Mouse (Mus musculus) common myeloid progenitor, adult 5-6 weeks (primary cell): Measurements from ENCODE around the gene Mat2a. TPM values are rescaled to one million over a fixed set of nuclear protein-coding genes. Genes with fewer than 3 reads are reported as not detected.

Experiments
- ATAC-seq: replicated peaks from 2 replicates; pipeline ENCODE4 v1.8.0; 2016; ENCODE audit warnings: low read depth, mild to moderate bottlenecking, moderate TSS enrichment, inconsistent platforms; ENCODE audit not compliant: poor library complexity, severe bottlenecking
- total RNA-seq: library from RNA; stranded (forward); fragments of 200-1000, 187-1606 nt; gene quantifications from 2 replicates; pipeline ENCODE4 v1.2.3, GENCODE M21; 2017

Mat2a gene
- total RNA-seq, 1 experiment from 2014 or later = 303 TPM

DNA sequence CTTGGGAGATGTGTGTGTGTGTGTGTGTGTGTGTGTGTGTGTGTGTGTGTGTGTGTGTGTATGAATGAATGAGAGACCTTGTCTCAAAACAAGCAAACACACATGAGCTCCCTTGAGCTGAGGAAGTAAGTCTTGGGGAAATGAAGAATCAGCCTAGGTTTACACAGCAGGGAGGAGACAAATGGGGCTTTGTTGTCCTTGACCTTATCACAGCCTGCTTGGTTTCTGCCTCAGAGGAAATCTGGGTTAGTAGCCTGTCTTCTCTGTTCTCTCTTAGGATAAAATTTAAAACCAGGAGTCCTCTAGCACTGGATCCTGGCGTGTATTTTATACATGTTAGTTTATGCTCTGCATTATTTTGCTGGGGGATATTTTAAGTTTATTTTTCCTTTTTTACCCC is 19.6 kb downstream of the Mat2a start:
- no peak for ATAC-seq

- no peak for ATAC-seq
These were observed 21.1 kb downstream of the Mat2a start for GRCm38 (mm10) chr6:72418279-72418678.

DNA sequence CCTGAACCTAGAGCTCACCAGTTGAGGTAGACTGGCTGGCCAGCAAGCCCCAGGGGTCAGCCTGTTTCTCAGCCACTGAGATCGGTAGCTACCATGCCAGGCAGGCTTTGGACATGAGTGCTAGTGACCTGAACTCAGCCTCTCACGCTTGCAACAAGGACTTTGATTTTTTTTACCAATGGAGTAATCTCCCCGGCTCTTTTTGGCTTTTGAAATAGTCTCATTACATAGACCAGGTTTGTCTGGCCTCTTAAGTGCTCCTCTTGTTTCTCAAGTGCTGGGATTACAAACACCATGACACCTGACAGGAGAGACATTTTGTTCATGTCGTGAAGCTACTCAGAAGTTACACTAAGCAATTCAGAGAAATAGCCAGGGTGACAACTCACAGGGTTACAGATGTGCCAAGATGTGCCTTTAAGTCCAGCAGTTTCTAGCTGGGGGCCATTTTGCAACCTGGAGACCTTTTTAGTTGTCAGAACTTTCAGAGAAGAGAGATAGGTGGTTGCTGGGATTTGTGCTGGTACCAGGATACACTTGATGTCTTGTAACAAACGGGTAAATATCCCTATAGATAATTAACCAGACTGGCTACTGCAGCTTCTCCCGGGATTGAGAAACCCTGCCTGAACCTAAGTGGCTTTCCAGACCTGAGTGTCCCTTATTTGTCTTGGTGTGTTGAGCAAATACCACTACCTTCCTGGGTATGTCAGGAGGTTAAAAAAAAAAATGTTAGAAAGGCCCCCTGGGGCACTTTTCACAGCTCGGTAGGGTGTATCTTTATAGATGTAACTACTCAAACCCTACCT is 23.2 kb downstream of the Mat2a start:
- ATAC-seq = no peak

DNA sequence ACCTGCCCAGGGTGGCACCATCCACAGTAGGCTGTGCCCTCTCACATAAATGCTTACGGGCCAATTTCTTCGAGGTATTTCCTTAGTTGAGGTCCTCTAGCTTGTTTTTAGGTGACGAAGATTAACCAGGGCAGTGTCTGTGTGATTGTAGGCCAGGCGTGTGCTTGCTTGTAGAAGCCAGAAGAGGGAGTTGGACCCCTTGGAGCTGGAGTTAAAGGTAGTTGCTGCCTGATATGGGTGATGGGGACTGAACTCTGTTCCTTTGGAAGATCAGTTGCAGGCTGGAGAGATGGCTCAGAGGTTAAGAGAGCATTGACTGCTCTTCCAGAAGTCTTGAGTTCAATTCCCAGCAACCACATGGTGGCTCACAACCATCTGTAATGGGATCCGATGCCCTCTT is 24.2 kb downstream of the Mat2a start:
- ATAC-seq = no peak

DNA sequence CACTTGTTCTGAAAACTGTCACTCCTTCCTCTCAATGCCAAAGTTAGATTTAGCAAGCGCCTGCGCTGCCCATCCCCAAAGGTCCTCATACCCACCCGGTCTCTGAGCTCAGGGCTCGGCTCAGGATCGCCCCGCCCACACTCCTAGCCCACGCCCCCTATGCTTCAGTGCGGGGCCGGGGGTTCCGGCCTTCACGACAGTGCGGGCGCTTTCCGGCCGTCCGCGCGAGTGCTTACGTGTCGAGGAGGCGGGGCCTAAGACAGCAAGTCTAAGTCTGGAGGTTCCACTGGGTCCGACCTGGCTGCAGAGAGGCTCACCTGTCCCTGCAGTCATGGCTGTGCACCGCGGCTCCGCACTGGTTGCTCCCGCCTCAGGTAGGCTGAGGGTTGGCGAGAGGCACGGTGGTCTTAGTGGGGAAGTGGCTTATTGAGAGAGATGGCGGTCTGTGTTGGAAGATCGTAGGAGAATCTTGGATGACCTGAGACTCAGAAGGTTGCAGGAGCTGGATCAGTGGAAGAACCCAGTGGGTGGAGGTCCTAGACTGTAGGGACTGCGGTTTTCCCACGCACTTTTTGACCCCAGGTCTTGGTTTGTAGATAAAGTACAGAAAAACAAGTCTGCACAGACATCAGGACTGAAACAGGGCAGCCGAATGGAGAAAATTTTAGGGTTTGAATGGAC is 25.1 kb downstream of the Mat2a start, which contains the start of gene Ggcx:
TSS of gene Ggcx (plus strand) at position 233 of the 681 bp plus-strand sequence.
- ATAC-seq = peak; percentile 93

- peak; percentile 35 for ATAC-seq
These were observed 28.8 kb downstream of the Mat2a start for GRCm38 (mm10) chr6:72410518-72410917.

DNA sequence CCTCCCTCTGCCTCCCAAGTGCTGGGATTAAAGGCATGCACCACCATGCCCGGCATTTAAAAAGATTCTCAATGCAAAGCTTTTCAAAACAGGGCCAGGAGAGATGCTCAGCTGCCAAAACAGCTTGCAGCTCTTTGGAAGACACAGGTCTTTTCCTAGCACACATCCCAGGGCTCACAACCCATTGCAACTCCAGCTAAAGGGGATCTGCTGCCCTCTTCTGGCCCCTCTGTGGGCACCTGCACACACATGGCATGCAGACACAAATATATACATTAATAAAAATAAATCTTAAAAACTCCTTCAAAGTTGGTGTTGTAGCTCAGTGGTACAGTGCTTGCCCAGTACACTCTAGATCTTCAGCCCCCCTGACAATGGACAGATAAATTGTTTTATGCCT is 29.4 kb downstream of the Mat2a start:
- ATAC-seq = no peak

DNA sequence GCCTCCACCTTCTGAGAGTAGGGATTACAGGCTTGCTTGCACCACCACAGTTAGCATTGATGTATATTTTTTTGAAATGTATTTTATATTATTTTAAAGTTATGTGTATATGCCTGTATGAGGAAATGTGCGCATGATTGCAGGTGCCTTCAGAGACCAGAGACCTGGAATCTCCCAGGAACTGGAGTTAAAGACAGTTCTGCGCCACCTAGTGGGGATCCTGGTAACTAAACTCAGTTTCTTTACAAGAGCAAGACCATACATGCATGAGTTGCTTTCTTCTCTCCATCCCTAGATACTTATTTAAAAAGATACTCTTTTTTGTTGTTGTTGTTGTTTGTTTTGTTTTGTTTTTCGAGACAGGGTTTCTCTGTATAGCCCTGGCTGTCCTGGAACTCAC is 29.8 kb downstream of the Mat2a start:
- ATAC-seq = no peak

GRCm38 (mm10) chr6:72407119-72407518 is 32.2 kb downstream of the Mat2a start:
- peak; percentile 93 for ATAC-seq

DNA sequence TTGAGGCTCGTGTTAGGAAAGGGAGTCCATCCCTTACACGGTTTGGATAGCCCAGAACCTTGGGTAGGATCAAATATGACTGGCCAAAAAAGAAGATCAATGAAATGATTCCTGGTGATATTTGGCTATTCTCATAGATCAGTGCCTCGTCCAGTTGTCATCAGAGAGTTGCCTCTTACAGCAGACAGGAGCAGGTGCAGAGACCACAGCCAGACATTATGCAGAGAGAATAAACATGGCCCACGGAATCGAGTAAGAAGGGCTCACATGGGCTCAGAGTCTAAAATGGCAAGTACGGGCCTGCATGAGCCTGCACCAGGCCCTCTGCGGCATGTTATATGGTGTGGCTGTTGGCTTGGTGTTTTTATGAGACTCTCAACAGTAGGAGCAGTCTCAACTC is 34.0 kb downstream of the Mat2a start:
- no peak for ATAC-seq

- peak; percentile 83 for ATAC-seq
These were observed 37.5 kb downstream of the Mat2a start for GRCm38 (mm10) chr6:72401875-72402274.

GRCm38 (mm10) chr6:72399967-72400366 is 39.4 kb downstream of the Mat2a start:
- no peak for ATAC-seq

GRCm38 (mm10) chr6:72396837-72397251 is 42.5 kb downstream of the Mat2a start:
- ATAC-seq = no peak

GRCm38 (mm10) chr6:72392341-72392740 is 47.0 kb downstream of the Mat2a start:
- ATAC-seq = no peak

DNA sequence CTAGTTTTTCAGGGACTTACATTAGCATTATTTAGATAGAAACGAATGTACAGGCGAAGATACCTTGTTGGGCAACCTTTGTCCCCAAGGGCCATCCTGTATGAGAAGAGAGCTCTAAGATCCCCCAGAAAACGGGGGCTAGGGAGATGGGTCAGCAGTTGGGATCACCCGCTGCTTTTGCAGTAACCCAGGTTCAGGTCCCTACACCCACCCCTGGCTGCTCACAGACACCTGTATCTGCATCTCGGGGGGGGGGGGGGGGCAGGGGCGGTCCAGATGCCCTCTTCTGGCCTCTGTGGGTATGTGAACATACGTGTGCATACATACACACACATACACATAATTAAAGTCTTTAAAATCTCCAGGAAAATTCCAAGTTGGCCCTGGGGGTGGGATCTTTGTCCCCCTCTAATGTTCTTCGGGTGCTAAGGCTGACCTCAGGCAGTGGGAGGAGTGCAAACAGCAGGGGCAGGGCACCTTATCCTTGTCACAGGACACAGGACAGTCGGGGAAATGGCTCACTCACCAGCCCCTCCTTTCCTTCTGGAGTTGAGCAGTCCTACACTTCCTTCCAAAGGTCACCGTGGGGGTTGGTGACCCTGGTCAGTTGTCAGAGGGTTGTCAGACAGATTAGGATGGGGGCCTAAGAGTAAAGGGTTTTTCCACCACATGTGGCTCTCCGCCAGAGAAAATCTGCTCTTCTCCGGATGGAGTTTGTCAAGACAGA is 48.4 kb downstream of the Mat2a start:
- ATAC-seq = peak; percentile 4; the same call in 1 of the 2 replicates

DNA sequence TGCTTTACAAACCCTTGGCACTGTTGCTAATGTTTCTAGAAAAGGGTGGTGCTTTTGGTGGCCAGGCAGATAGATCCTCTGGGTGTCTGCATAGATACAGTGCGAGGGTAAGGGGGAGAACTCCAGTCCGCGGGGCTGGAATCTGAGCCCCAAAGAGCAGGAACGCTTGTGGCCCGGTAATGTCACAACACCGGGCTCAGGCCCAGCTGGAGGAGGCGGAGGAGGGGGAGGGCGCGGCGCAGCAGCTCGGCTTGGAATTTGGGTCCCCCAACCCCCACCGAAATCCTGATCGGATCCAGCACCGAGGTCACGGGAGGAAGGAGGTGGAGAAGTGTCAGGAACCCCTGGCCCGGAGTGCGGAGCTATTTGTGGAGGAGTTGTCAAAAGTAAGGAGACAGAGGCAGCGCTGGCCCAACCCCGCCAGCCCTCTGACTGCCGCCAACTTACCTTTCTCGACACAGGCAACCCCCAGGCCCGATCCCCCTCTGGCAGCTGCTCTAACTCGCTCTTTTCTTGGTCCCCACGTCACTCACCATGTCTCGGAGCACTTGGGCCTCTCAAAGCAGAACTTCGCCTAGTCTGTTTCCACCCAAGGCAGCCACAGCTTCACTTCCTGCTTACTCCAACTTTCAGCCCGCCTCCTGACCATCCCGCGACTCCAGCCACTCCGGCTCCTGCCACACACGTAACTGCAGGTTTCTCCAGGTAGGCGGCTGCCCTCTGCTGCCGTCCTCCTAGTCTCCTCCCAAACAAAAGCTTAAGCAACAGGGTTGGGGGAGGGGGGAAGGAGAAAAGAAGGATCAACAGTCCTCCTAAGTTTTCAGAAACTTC is 49.2 kb downstream of the Mat2a start, which contains the start of gene Vamp8:
TSS of gene Vamp8 (minus strand) at position 763 of the 831 bp plus-strand sequence.
- ATAC-seq = peak; percentile 63

DNA sequence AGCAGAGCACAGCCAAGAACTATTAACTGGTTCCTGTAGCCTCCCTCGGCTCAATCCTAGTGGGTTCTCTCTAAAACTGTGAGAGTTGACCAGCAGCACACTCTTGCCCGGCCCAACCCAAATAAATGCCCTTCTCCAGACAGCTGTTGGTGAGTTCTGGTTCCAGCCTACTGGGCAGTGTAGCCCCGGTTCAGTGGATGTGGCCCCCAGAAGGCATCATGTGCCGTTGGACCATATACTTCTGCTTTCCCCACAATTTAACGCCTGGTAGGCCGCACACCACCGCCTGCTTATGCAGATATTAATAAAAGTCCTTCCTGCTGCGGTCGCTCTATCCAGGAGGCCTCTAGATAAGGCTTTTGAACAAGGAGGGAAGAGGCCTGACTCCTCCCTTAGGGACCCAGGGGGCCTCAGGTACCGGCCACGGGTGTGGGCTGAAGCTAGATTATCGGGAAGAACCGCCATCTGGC is 49.9 kb downstream of the Mat2a start:
- ATAC-seq = peak; percentile 82

- no peak for ATAC-seq
These were observed 50.5 kb downstream of the Mat2a start for GRCm38 (mm10) chr6:72388791-72389329.

DNA sequence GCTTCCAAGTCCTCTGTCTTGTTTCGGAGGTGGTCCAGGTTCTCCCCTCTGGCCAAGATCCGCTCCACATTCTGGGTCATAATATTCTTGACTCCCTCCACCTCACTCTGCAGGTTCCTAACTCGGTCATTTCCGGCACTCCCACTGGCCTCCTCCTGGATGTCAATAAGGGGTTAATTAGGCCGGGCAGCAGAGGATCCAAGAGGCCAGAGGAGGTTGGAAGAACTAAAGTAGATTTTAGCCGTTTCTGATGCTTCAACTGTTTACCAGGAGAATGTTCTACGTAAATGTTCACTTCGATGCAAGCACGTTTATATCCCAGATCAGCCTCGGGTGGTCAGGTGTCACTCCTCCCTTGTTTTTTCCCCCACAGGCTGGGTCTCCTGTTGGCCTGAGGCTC is 51.1 kb downstream of the Mat2a start:
- no peak for ATAC-seq
